Mouse (Mus musculus): ENCODE measurements around the gene Asns.

DNA sequence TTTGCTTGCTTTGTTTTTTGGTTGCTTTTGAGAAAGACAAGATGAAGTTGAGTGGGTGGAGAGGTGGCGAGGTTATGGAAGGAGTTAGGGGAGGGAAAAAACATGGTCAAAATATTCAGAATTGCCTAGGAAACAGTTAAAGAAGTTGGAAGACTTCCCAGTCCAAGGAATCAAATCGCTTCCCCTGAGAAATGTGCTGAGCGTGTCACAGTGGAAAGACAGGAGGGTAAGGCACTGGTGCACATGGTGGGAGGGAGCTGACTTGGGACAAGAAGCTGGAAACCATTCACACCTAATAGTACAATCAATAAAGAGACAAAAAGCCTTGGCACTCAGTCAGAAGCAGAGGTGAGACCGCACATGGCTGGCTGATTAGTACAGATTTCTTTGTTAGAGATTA is 23.2 kb upstream of the Asns start:
- no peak for TF ChIP-seq GATA1 (IDR thresholded peaks at IDR 0.05; ENCODE audit: low read length)
- TF ChIP-seq TAL1 (IDR thresholded peaks at IDR 0.05; ENCODE audit: low read length) = no peak

All from erythroblast, embryonic 14.5 days (primary cell).